Mouse (Mus musculus): ENCODE data around the gene Erp29. TPM values are rescaled to one million over a fixed set of nuclear protein-coding genes. Genes with fewer than 3 reads are reported as not detected.
A peak's percentile ranks its signal among the peaks of the same experiment; 100 is the strongest.

The Erp29 gene
- polyA plus RNA-seq, 1 experiment from 2014 or later: 80.4 TPM

- ATAC-seq (ENCODE audit: low read depth): no peak
- Histone ChIP-seq H3K27me3 (ENCODE audit: control insufficient read depth, insufficient read depth, low read depth, low read length) (no peaks in the 10 kb centered on the region), H3K4me1 (ENCODE audit: control insufficient read depth, low read depth, low read length) (peaks cover 33% of the 10 kb centered on the region), H3K36me3 (ENCODE audit: control insufficient read depth, insufficient read depth) (no peaks in the 10 kb centered on the region), H3K9me3 (replicated peaks; ENCODE audit: control insufficient read depth, low read length) (no peaks in the 10 kb centered on the region), H3K4me3 (ENCODE audit: low read depth, low read length) (peak overlapping the region; percentile 93; the same call in 1 of the 2 replicates), H3K4me2 (ENCODE audit: low read depth, low read length) (peak overlapping the region; percentile 97), H3K9ac (ENCODE audit: low read depth, low read length) (no peak overlapping the region), H3K27ac (ENCODE audit: low read length) (no peak overlapping the region)
- 50% methylated on average over 5 of the region's 5 CpGs for WGBS (ENCODE audit: insufficient replicate concordance)
These were observed 52.8 kb downstream of the Erp29 start for GRCm38 (mm10) chr5:121399540-121399939.

GRCm38 (mm10) chr5:121398965-121399462, 53.3 kb downstream of the Erp29 start:
- Histone ChIP-seq H3K4me1 (ENCODE audit: control insufficient read depth, low read depth, low read length) (peaks cover 33% of the 10 kb centered on the region), H3K36me3 (ENCODE audit: control insufficient read depth, insufficient read depth) (no peaks in the 10 kb centered on the region), H3K27me3 (ENCODE audit: control insufficient read depth, insufficient read depth, low read depth, low read length) (no peaks in the 10 kb centered on the region), H3K9ac (ENCODE audit: low read depth, low read length) (peak overlapping the region; percentile 84; the same call in 1 of the 2 replicates), H3K4me3 (ENCODE audit: low read depth, low read length) (peak overlapping the region; percentile 93), H3K4me2 (ENCODE audit: low read depth, low read length) (peak overlapping the region; percentile 97), H3K27ac (ENCODE audit: low read length) (no peak overlapping the region), H3K9me3 (replicated peaks; ENCODE audit: control insufficient read depth, low read length) (no peaks in the 10 kb centered on the region)
- ATAC-seq (ENCODE audit: low read depth): no peak
- 22% methylated on average over 9 of the region's 9 CpGs for WGBS (ENCODE audit: insufficient replicate concordance)

GRCm38 (mm10) chr5:121398146-121398964, 54.0 kb downstream of the Erp29 start:
- H3K4me2 ChIP-seq (ENCODE audit: low read depth, low read length): peak overlapping the region; percentile 97
- H3K27me3 ChIP-seq (ENCODE audit: control insufficient read depth, insufficient read depth, low read depth, low read length): no peaks in the 10 kb centered on the region
- H3K9me3 ChIP-seq (replicated peaks; ENCODE audit: control insufficient read depth, low read length): no peaks in the 10 kb centered on the region
- 1% methylated on average over 67 of the region's 67 CpGs for WGBS (ENCODE audit: insufficient replicate concordance)
- H3K27ac ChIP-seq (ENCODE audit: low read length): peak overlapping the region; percentile 45
- H3K4me1 ChIP-seq (ENCODE audit: control insufficient read depth, low read depth, low read length): peaks cover 33% of the 10 kb centered on the region
- H3K4me3 ChIP-seq (ENCODE audit: low read depth, low read length): peak overlapping the region; percentile 93
- H3K36me3 ChIP-seq (ENCODE audit: control insufficient read depth, insufficient read depth): no peaks in the 10 kb centered on the region
- peak; percentile 72 for ATAC-seq (ENCODE audit: low read depth)
- H3K9ac ChIP-seq (ENCODE audit: low read depth, low read length): peak overlapping the region; percentile 84

- H3K27me3 ChIP-seq (ENCODE audit: control insufficient read depth, insufficient read depth, low read depth, low read length): no peaks in the 10 kb centered on the region
- H3K4me2 ChIP-seq (ENCODE audit: low read depth, low read length): peak within 1 kb of the TSS; percentile 97
- 6% methylated on average over 52 of the region's 53 CpGs for WGBS (ENCODE audit: insufficient replicate concordance)
These were observed 54.8 kb downstream of the Erp29 start, which contains the start of gene Naa25 for GRCm38 (mm10) chr5:121397187-121398145. TSS of gene Naa25 (plus strand) at chr5:121397936.

GRCm38 (mm10) chr5:121395621-121396020, 56.7 kb downstream of the Erp29 start:
- H3K4me2 ChIP-seq (ENCODE audit: low read depth, low read length): no peak overlapping the region
- H3K27ac ChIP-seq (ENCODE audit: low read length): no peak overlapping the region
- no peak for ATAC-seq (ENCODE audit: low read depth)
- peaks cover 25% of the 10 kb centered on the region for H3K4me1 ChIP-seq (ENCODE audit: control insufficient read depth, low read depth, low read length)
- no peaks in the 10 kb centered on the region for H3K27me3 ChIP-seq (ENCODE audit: control insufficient read depth, insufficient read depth, low read depth, low read length)
- H3K9ac ChIP-seq (ENCODE audit: low read depth, low read length): no peak overlapping the region
- no peaks in the 10 kb centered on the region for H3K9me3 ChIP-seq (replicated peaks; ENCODE audit: control insufficient read depth, low read length)
- no peak overlapping the region for H3K4me3 ChIP-seq (ENCODE audit: low read depth, low read length)
- H3K36me3 ChIP-seq (ENCODE audit: control insufficient read depth, insufficient read depth): no peaks in the 10 kb centered on the region
- WGBS (ENCODE audit: insufficient replicate concordance): 69% methylated on average over 5 of the region's 5 CpGs

More at GRCm38 (mm10) chr5:121397187-121398145, 54.8 kb downstream of the Erp29 start, which contains the start of gene Naa25:
- Histone ChIP-seq H3K27ac (ENCODE audit: low read length) (peak within 1 kb of the TSS; percentile 86), H3K4me1 (ENCODE audit: control insufficient read depth, low read depth, low read length) (peaks cover 33% of the 10 kb centered on the region), H3K9me3 (replicated peaks; ENCODE audit: control insufficient read depth, low read length) (no peaks in the 10 kb centered on the region), H3K36me3 (ENCODE audit: control insufficient read depth, insufficient read depth) (no peaks in the 10 kb centered on the region), H3K4me3 (ENCODE audit: low read depth, low read length) (peak within 1 kb of the TSS; percentile 93), H3K9ac (ENCODE audit: low read depth, low read length) (peak within 1 kb of the TSS; percentile 84)
- peak; percentile 96 for ATAC-seq (ENCODE audit: low read depth)

- Histone ChIP-seq H3K4me1 (ENCODE audit: control insufficient read depth, low read depth, low read length) (peaks cover 6% of the 10 kb centered on the region), H3K9ac (ENCODE audit: low read depth, low read length) (no peak overlapping the region), H3K36me3 (ENCODE audit: control insufficient read depth, insufficient read depth) (no peaks in the 10 kb centered on the region), H3K27ac (ENCODE audit: low read length) (no peak overlapping the region), H3K9me3 (replicated peaks; ENCODE audit: control insufficient read depth, low read length) (no peaks in the 10 kb centered on the region), H3K27me3 (ENCODE audit: control insufficient read depth, insufficient read depth, low read depth, low read length) (no peaks in the 10 kb centered on the region), H3K4me2 (ENCODE audit: low read depth, low read length) (no peak overlapping the region), H3K4me3 (ENCODE audit: low read depth, low read length) (no peak overlapping the region)
- no peak for ATAC-seq (ENCODE audit: low read depth)
- 77% methylated on average over 3 of the region's 3 CpGs for whole genome bisulfite sequencing (ENCODE audit: insufficient replicate concordance)
These were observed 58.9 kb downstream of the Erp29 start for GRCm38 (mm10) chr5:121393402-121393801.

GRCm38 (mm10) chr5:121392667-121393380, 59.5 kb downstream of the Erp29 start:
- Histone ChIP-seq H3K4me3 (ENCODE audit: low read depth, low read length) (no peak overlapping the region), H3K9me3 (replicated peaks; ENCODE audit: control insufficient read depth, low read length) (no peaks in the 10 kb centered on the region), H3K9ac (ENCODE audit: low read depth, low read length) (no peak overlapping the region), H3K4me2 (ENCODE audit: low read depth, low read length) (no peak overlapping the region), H3K27me3 (ENCODE audit: control insufficient read depth, insufficient read depth, low read depth, low read length) (no peaks in the 10 kb centered on the region), H3K4me1 (ENCODE audit: control insufficient read depth, low read depth, low read length) (peaks cover 5% of the 10 kb centered on the region), H3K36me3 (ENCODE audit: control insufficient read depth, insufficient read depth) (no peaks in the 10 kb centered on the region), H3K27ac (ENCODE audit: low read length) (no peak overlapping the region)
- 45% methylated on average over 16 of the region's 16 CpGs for WGBS (ENCODE audit: insufficient replicate concordance)
- ATAC-seq (ENCODE audit: low read depth): no peak

GRCm38 (mm10) chr5:121389691-121390090, 62.6 kb downstream of the Erp29 start:
- Histone ChIP-seq H3K4me1 (ENCODE audit: control insufficient read depth, low read depth, low read length) (peaks cover 3% of the 10 kb centered on the region; the same call in 1 of the 2 replicates), H3K9me3 (replicated peaks; ENCODE audit: control insufficient read depth, low read length) (no peaks in the 10 kb centered on the region), H3K9ac (ENCODE audit: low read depth, low read length) (no peak overlapping the region), H3K36me3 (ENCODE audit: control insufficient read depth, insufficient read depth) (no peaks in the 10 kb centered on the region), H3K27me3 (ENCODE audit: control insufficient read depth, insufficient read depth, low read depth, low read length) (no peaks in the 10 kb centered on the region), H3K4me2 (ENCODE audit: low read depth, low read length) (no peak overlapping the region), H3K27ac (ENCODE audit: low read length) (no peak overlapping the region), H3K4me3 (ENCODE audit: low read depth, low read length) (no peak overlapping the region)
- no peak for ATAC-seq (ENCODE audit: low read depth)

Measured in liver, embryonic 16.5 days (tissue).